Mouse (Mus musculus) spleen, adult 2 months (tissue): ENCODE measurements around the gene Ddc.

Experiments
- CTCF ChIP-seq: fragments of 200-500 bp; IDR thresholded peaks from 2 replicates; pipeline ENCODE4 v1.5.1; 2011; ENCODE audit warnings: mild to moderate bottlenecking, inconsistent platforms; ENCODE audit not compliant: insufficient read depth, insufficient read length, insufficient replicate concordance; ENCODE audit errors: extremely low read depth
- POLR2A ChIP-seq: fragments of 200-500 bp; IDR thresholded peaks from 2 replicates; pipeline ENCODE4 v1.6.1; 2011; ENCODE audit warnings: low read depth, low read length, inconsistent platforms

DNA sequence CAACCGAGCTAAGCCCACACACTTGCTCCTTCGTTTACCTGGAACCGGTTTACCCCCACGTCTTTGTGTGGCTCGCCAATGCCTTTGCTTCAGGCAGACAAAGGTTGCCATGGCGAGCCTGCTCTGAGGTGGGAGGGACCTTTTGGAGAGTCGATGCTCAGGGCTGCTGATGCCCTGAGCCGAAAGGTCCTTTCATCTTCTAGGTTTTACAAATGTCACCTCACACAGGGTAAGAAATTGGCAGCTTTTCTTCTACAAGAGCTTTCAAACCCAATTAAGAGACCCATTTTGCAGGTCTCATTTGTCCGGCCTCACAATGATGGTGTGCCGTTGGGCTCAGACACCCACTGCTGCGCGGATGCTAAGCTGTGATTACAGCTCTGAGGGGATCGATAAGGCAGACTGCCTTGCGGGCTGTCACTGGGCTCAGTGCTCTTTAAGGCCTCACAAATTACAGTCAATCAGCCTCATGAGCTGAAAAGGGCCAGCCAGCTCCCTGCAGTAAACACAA is 29.9 kb downstream of the Ddc start:
- TF ChIP-seq CTCF (no peak), POLR2A (no peak)
